Mouse (Mus musculus): Measurements from ENCODE around the gene Gprc5d. TPM values are rescaled to one million over a fixed set of nuclear protein-coding genes. Genes with fewer than 3 reads are reported as not detected.

Gprc5d gene
- total RNA-seq, 2 experiments from 2014 or later = not detected

- DNase-seq (ENCODE audit: low spot score in 2 of 2) = no peak
Measured at GRCm38 (mm10) chr6:135136439-135137161, 18.5 kb upstream of the Gprc5d start.

DNA sequence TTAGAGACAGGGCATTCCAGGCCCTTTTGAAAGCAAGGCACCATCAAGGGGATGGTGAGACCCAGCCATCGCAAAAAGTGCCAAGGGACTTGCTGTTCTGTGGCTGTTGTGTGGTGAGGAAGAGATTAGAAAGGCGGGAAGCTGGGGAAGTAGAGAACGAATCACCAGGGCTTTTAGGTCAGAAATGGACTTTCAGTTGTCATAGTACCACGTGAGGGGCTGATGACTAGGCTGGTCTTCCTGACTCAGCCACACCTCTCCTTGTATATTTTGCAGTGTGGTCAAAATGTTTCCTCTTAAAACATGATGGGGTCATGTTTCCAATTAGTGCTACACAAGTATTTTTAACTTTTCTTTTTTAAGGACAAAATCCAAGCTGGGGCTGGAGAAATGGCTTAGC is 17.7 kb upstream of the Gprc5d start:
- no peak for DNase-seq (ENCODE audit: low spot score in 2 of 2)

- peak; percentile 40 to 68 for DNase-seq (ENCODE audit: low spot score in 2 of 2)
Measured at GRCm38 (mm10) chr6:135133486-135133885, 15.4 kb upstream of the Gprc5d start.

GRCm38 (mm10) chr6:135133086-135133485 is 15.0 kb upstream of the Gprc5d start:
- DNase-seq (ENCODE audit: low spot score in 2 of 2) = no peak

- DNase-seq (ENCODE audit: low spot score in 2 of 2) = no peak
Measured at GRCm38 (mm10) chr6:135124755-135125380, 6.8 kb upstream of the Gprc5d start.

DNA sequence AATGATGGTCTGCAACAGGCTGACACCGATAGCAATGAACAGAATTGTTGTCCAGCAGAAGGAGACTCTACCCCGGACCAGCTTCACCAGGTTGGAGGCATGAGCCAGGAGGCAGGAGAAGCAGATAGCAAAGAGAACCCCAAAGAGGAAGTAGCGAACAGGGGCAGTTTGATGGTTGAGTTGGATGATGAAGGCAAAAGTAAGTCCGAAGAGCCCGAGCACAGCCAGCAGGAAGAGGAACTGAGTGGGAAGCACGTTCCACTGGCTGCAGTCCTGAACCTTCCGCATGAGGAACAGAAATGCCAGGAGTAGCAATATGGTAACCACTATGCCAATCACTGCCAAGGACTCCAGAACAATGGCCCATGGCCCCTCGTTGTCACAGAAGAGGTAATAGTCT is 1.6 kb downstream of the Gprc5d start:
- no peak for DNase-seq (ENCODE audit: low spot score in 2 of 2)

- DNase-seq (ENCODE audit: low spot score in 2 of 2) = no peak
Measured at GRCm38 (mm10) chr6:135113114-135113436, 5.0 kb downstream of the Gprc5d start.

DNA sequence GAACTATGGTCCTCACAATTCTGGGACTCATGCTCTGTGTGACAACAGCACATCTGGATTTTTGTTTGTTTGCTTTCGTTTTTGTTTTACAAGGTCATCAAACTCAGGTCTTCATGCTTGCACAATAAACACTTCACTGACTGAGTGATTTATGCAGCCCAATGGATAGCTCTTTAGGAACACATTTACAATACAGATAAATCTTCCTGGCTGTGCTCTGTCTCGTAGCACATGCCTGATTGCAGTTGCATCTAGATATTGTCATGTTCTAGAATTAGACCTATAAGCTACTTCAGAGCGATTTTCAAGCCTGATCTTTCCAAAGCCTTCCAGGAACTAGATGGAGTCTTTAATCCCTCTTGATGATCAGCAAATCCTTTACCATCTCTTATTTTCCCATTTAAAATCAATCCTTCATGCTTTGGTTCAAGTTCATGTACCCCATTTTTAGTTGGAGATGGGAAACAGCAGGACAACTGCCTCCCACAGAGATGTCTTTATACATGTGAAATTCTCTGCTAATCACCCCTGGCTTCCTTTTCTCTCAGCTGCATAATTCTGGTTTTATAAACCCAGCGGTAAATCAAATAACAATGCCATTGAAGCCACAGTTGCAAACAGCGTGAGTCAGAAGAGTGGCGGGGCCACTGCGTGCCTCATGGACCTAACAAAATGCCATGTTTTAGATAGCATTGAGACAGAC is 5.5 kb downstream of the Gprc5d start:
- no peak for DNase-seq (ENCODE audit: low spot score in 2 of 2)

DNA sequence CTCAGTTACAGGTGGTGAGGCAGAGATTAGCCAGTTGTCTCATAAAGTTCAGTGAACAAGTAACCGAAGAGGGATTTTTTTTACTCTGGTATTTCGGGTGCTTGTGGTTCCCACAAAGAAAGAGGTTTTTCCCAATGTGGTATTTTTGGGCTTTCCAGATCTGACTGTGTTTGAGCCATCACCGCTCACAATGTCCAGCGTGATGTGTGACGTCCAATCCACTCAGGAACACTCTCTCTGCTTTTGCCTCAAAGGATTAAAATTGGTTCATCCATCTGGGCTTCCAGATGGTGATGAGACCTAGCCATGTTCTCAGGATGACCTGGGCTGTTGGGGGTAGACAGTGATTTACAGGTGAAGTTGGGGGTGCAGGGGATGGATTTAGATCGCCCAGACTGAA is 11.1 kb downstream of the Gprc5d start:
- DNase-seq (ENCODE audit: low spot score in 2 of 2) = peak; percentile 7 to 27

- DNase-seq (ENCODE audit: low spot score in 2 of 2) = no peak
Measured at GRCm38 (mm10) chr6:135102736-135103303, 15.3 kb downstream of the Gprc5d start.

- DNase-seq (ENCODE audit: low spot score in 2 of 2) = no peak
Measured at GRCm38 (mm10) chr6:135100787-135101472, 17.2 kb downstream of the Gprc5d start.

- peak; percentile 39 to 63 for DNase-seq (ENCODE audit: low spot score in 2 of 2)
Measured at GRCm38 (mm10) chr6:135092798-135093470, 25.1 kb downstream of the Gprc5d start.

- no peak for DNase-seq (ENCODE audit: low spot score in 2 of 2)
Measured at GRCm38 (mm10) chr6:135090661-135091060, 27.4 kb downstream of the Gprc5d start.

- DNase-seq (ENCODE audit: low spot score in 2 of 2) = peak; percentile 47 to 60
Measured at GRCm38 (mm10) chr6:135089786-135090185, 28.3 kb downstream of the Gprc5d start.

DNA sequence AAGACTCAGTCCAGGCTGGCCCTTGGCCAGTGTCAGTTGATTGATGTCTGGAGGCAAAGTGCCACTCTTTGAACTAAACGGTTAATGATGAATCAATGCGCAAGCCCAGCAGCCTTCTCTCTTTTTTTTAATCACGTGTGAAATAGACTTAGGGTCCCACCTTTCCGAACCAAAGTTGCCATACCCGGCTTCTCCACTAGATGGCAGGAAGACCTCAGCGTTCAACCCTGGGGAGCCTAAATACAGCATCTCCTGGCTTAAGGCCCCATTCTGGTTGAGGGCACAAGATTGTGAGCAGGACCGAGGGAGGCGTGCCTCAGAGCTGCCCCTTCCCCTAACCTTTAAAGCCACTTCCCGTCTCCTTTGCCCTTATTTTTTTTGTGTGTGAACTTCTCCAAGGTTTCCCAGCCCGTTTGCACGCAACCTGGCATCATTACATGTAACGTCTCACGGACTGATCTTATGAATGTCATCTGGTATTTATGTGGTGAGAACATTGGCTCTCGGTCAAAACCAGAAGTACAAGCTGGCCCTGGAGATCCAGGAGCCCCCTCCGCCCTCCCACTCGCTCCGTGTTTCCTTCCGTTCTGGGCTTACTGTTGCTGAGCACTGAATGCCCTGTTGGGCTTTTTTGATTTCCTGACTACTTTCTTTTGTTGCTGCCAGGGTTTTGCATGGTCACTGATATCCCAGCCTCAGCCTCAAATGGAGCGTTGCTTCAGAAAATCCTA is 30.2 kb downstream of the Gprc5d start:
- DNase-seq (ENCODE audit: low spot score in 2 of 2) = peak; percentile 77 to 92

GRCm38 (mm10) chr6:135085703-135086102 is 32.4 kb downstream of the Gprc5d start:
- no peak for DNase-seq (ENCODE audit: low spot score in 2 of 2)

DNA sequence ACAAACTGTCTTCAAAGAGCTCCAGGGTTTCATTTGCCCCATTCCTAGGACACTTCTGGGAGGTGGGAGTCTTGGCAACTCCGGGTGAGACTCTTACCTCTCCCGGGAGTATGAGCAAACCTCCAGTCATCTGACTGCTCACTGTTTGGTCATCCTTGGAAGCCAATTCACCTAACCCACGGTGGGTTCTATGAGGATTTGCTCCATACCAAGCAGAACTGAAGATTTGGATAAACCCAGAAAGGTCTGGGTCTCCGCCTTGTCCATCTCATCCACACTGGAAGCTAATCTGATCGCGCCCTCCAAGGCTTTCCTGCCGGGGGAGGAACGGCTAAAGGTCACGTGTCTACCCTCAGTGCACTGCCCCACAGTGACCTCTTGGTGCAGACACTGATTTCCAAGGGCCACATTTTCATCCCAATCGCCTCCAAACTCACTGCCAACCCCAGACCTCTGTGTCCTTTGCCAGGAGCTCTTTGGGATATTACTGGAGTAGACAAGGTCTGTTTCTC is 34.0 kb downstream of the Gprc5d start:
- no peak for DNase-seq (ENCODE audit: low spot score in 2 of 2)

- DNase-seq (ENCODE audit: low spot score in 2 of 2) = no peak
Measured at GRCm38 (mm10) chr6:135078420-135078819, 39.7 kb downstream of the Gprc5d start.

DNA sequence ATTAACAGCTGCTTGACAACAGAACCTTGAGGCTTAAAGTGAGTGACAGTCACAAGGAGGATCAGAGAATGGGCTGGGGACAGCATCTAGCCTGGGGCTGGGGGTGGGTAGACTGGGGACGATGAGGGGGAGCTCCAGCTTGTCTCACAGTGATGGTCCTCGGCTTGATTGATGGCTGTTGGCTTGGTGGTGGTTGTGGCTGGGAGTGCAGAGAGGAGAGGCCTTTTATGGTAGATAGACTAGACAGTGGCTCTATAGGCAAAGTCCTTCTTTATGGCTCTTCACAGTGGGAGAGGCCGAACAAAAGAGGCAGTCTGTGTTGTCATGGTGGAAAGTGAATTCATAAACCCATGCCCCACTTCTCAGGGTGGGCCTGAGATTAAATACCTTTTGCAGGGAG is 41.9 kb downstream of the Gprc5d start:
- DNase-seq (ENCODE audit: low spot score in 2 of 2) = no peak

- DNase-seq (ENCODE audit: low spot score in 2 of 2) = no peak
Measured at GRCm38 (mm10) chr6:135074405-135074947, 43.6 kb downstream of the Gprc5d start.
